ENCODE assay signal across 12 mouse cellular contexts in genomic region chr11:100398517-100398916, GRCm38 (mm10). TPM values are rescaled to one million over a fixed set of nuclear protein-coding genes. Genes with fewer than 3 reads are reported as not detected.
DNase-seq lines count a peak whose midpoint lies in the region; ATAC-seq lines count a peak whose summit lies in the region.
"Had no signal": no experiment of that assay in that cellular context is flagged by ENCODE, and none has a peak within 500 bp of the region (broad histone marks: within the 10 kb centered on the region; RNA-seq: fewer than 3 reads in every experiment).

No protein-coding gene starts in this region.

- no peak for ATAC-seq in forebrain, embryonic 12.5 days (ENCODE audit: low FRiP score)
- ATAC-seq in forebrain, embryonic 11.5 days (replicated peaks; ENCODE audit: low FRiP score), result no peak
- ATAC-seq in intestine, embryonic 14.5 days (replicated peaks; ENCODE audit: low FRiP score, low TSS enrichment, low read depth), result no peak
- no peak for ATAC-seq in intestine, embryonic 15.5 days
- ATAC-seq in midbrain, embryonic 16.5 days, result no peak
- no peak for ATAC-seq in midbrain, embryonic 13.5 days
- ATAC-seq in stomach, embryonic 14.5 days (ENCODE audit: insufficient number of reproducible peaks, insufficient read depth, low FRiP score, low read depth), result no peak

- peaks cover 36% of the 10 kb centered on the region for H3K4me1 ChIP-seq in forebrain, embryonic 12.5 days
- peaks cover 3% of the 10 kb centered on the region; the same call in 1 of the 2 replicates for H3K4me1 ChIP-seq in forebrain, embryonic 11.5 days (replicated peaks; ENCODE audit: control insufficient read depth, insufficient read depth, low read length)
- peaks cover 45% of the 10 kb centered on the region for H3K4me1 ChIP-seq in intestine, embryonic 14.5 days (replicated peaks; ENCODE audit: control insufficient read depth, insufficient read depth, low read length)
- peaks cover 69% of the 10 kb centered on the region for H3K4me1 ChIP-seq in intestine, embryonic 15.5 days (replicated peaks)
- H3K4me1 ChIP-seq in midbrain, embryonic 16.5 days (ENCODE audit: control insufficient read depth, insufficient read depth, low read length), result peaks cover 20% of the 10 kb centered on the region
- H3K4me1 ChIP-seq in midbrain, embryonic 13.5 days (replicated peaks), result peaks cover 27% of the 10 kb centered on the region
- peaks cover 50% of the 10 kb centered on the region for H3K4me1 ChIP-seq in stomach, embryonic 14.5 days (ENCODE audit: control insufficient read depth, insufficient read depth, low read length)

- WGBS in forebrain, embryonic 12.5 days, result 94% methylated on average over 7 of the region's 7 CpGs
- 93% methylated on average over 7 of the region's 7 CpGs for WGBS in forebrain, embryonic 11.5 days
- 92% methylated on average over 7 of the region's 7 CpGs for WGBS in intestine, embryonic 14.5 days
- 88% methylated on average over 7 of the region's 7 CpGs for WGBS in intestine, embryonic 15.5 days
- WGBS in midbrain, embryonic 16.5 days, result 95% methylated on average over 7 of the region's 7 CpGs
- 94% methylated on average over 7 of the region's 7 CpGs for WGBS in midbrain, embryonic 13.5 days
- WGBS in stomach, embryonic 14.5 days, result 91% methylated on average over 7 of the region's 7 CpGs

- no peak overlapping the region for H3K4me3 ChIP-seq in forebrain, embryonic 12.5 days (replicated peaks)
- no peak overlapping the region for H3K4me3 ChIP-seq in forebrain, embryonic 11.5 days (ENCODE audit: low read depth, low read length)
- H3K4me3 ChIP-seq in intestine, embryonic 14.5 days (ENCODE audit: low read depth, low read length), result no peak overlapping the region
- no peak overlapping the region for H3K4me3 ChIP-seq in intestine, embryonic 15.5 days (replicated peaks)
- no peak overlapping the region for H3K4me3 ChIP-seq in midbrain, embryonic 16.5 days (ENCODE audit: low read depth, low read length)
- no peak overlapping the region for H3K4me3 ChIP-seq in midbrain, embryonic 13.5 days (replicated peaks)
- peak overlapping the region; percentile 76; the same call in 1 of the 2 replicates for H3K4me3 ChIP-seq in stomach, embryonic 14.5 days (ENCODE audit: low read depth, low read length)

- no peaks in the 10 kb centered on the region for H3K9me3 ChIP-seq in forebrain, embryonic 12.5 days
- H3K9me3 ChIP-seq in forebrain, embryonic 11.5 days (ENCODE audit: control insufficient read depth, low read length), result no peaks in the 10 kb centered on the region
- H3K9me3 ChIP-seq in intestine, embryonic 14.5 days (ENCODE audit: control insufficient read depth, low read length), result no peaks in the 10 kb centered on the region
- H3K9me3 ChIP-seq in intestine, embryonic 15.5 days, result no peaks in the 10 kb centered on the region
- H3K9me3 ChIP-seq in midbrain, embryonic 16.5 days (replicated peaks; ENCODE audit: control insufficient read depth, low read length, poor library complexity, severe bottlenecking), result no peaks in the 10 kb centered on the region
- H3K9me3 ChIP-seq in midbrain, embryonic 13.5 days, result no peaks in the 10 kb centered on the region
- no peaks in the 10 kb centered on the region for H3K9me3 ChIP-seq in stomach, embryonic 14.5 days (ENCODE audit: control insufficient read depth, low read depth, low read length)
- H3K9me3 ChIP-seq: G1E; liver, embryonic 15.5 days; midbrain, embryonic 10.5 days had no signal

- DNase-seq in forebrain, embryonic 11.5 days (ENCODE audit: low spot score), result no peak
- DNase-seq in intestine, embryonic 14.5 days (ENCODE audit: low spot score), result no peak
- no peak for DNase-seq in thymus, postnatal 10 days (ENCODE audit: low spot score in 2 of 2)
- DNase-seq: B cell, adult 2 months had no signal

- no peaks in the 10 kb centered on the region for H3K36me3 ChIP-seq in forebrain, embryonic 12.5 days (replicated peaks)
- H3K36me3 ChIP-seq in forebrain, embryonic 11.5 days (ENCODE audit: control insufficient read depth, insufficient read depth, low read length), result no peaks in the 10 kb centered on the region
- no peaks in the 10 kb centered on the region for H3K36me3 ChIP-seq in intestine, embryonic 14.5 days (ENCODE audit: control insufficient read depth, insufficient read depth, low read length)
- H3K36me3 ChIP-seq in intestine, embryonic 15.5 days, result no peaks in the 10 kb centered on the region
- no peaks in the 10 kb centered on the region for H3K36me3 ChIP-seq in midbrain, embryonic 16.5 days (ENCODE audit: control insufficient read depth, insufficient read depth, low read length)
- no peaks in the 10 kb centered on the region for H3K36me3 ChIP-seq in midbrain, embryonic 13.5 days
- H3K36me3 ChIP-seq in stomach, embryonic 14.5 days (ENCODE audit: control insufficient read depth, insufficient read depth, low read length), result no peaks in the 10 kb centered on the region
- H3K36me3 ChIP-seq: G1E; liver, embryonic 15.5 days; midbrain, embryonic 10.5 days had no signal

- H3K4me2 ChIP-seq in forebrain, embryonic 12.5 days, result peak overlapping the region; percentile 63; the same call in 1 of the 2 replicates
- H3K4me2 ChIP-seq in forebrain, embryonic 11.5 days (ENCODE audit: low read depth, low read length, severe bottlenecking), result no peak overlapping the region
- H3K4me2 ChIP-seq in intestine, embryonic 14.5 days (ENCODE audit: low read length), result no peak overlapping the region; the same call in 1 of the 2 replicates
- H3K4me2 ChIP-seq in intestine, embryonic 15.5 days (replicated peaks), result no peak overlapping the region
- H3K4me2 ChIP-seq in midbrain, embryonic 16.5 days (ENCODE audit: low read length), result peak overlapping the region; percentile 66; the same call in 1 of the 2 replicates
- H3K4me2 ChIP-seq in midbrain, embryonic 13.5 days (replicated peaks), result no peak overlapping the region
- peak overlapping the region; percentile 35; the same call in 1 of the 2 replicates for H3K4me2 ChIP-seq in stomach, embryonic 14.5 days (replicated peaks; ENCODE audit: low read depth, low read length)

- H3K27ac ChIP-seq in forebrain, embryonic 12.5 days, result no peak overlapping the region
- no peak overlapping the region for H3K27ac ChIP-seq in forebrain, embryonic 11.5 days (ENCODE audit: low read depth, low read length)
- H3K27ac ChIP-seq in intestine, embryonic 14.5 days (ENCODE audit: low read depth), result peak overlapping the region; percentile 5; the same call in 1 of the 2 replicates
- H3K27ac ChIP-seq in intestine, embryonic 15.5 days, result no peak overlapping the region
- no peak overlapping the region for H3K27ac ChIP-seq in midbrain, embryonic 16.5 days (ENCODE audit: low read length)
- H3K27ac ChIP-seq in midbrain, embryonic 13.5 days, result no peak overlapping the region
- peak overlapping the region; percentile 3; the same call in 1 of the 2 replicates for H3K27ac ChIP-seq in stomach, embryonic 14.5 days (ENCODE audit: low read length)
- H3K27ac ChIP-seq: liver, embryonic 15.5 days; midbrain, embryonic 10.5 days had no signal

- no peak overlapping the region for H3K9ac ChIP-seq in forebrain, embryonic 12.5 days
- H3K9ac ChIP-seq in forebrain, embryonic 11.5 days (ENCODE audit: low read length), result no peak overlapping the region
- H3K9ac ChIP-seq in intestine, embryonic 14.5 days (ENCODE audit: low read length), result no peak overlapping the region
- H3K9ac ChIP-seq in intestine, embryonic 15.5 days, result no peak overlapping the region
- H3K9ac ChIP-seq in midbrain, embryonic 16.5 days (ENCODE audit: low read depth, low read length), result no peak overlapping the region
- no peak overlapping the region for H3K9ac ChIP-seq in midbrain, embryonic 13.5 days (replicated peaks)
- H3K9ac ChIP-seq in stomach, embryonic 14.5 days (replicated peaks; ENCODE audit: low read depth, low read length), result no peak overlapping the region
- H3K9ac ChIP-seq: liver, embryonic 15.5 days had no signal

- peaks cover 44% of the 10 kb centered on the region for H3K27me3 ChIP-seq in forebrain, embryonic 12.5 days
- H3K27me3 ChIP-seq in forebrain, embryonic 11.5 days (ENCODE audit: control insufficient read depth, insufficient read depth, low read length), result peaks cover 19% of the 10 kb centered on the region
- H3K27me3 ChIP-seq in intestine, embryonic 14.5 days (replicated peaks; ENCODE audit: control insufficient read depth, insufficient read depth, low read length), result no peaks in the 10 kb centered on the region
- no peaks in the 10 kb centered on the region for H3K27me3 ChIP-seq in intestine, embryonic 15.5 days (replicated peaks)
- no peaks in the 10 kb centered on the region for H3K27me3 ChIP-seq in midbrain, embryonic 16.5 days (ENCODE audit: control insufficient read depth, insufficient read depth, low read depth, low read length)
- peaks cover 21% of the 10 kb centered on the region for H3K27me3 ChIP-seq in midbrain, embryonic 13.5 days
- H3K27me3 ChIP-seq in stomach, embryonic 14.5 days (ENCODE audit: control insufficient read depth, insufficient read depth, low read length), result no peaks in the 10 kb centered on the region

RNA-seq across cellular contexts. Expression of gene Jup, which starts 1.0 kb away (rescaled TPM):
- 37.6 and 40.5 TPM in 2 replicates for polyA plus RNA-seq in forebrain, embryonic 12.5 days (2016; fragmentation: Nextera tagmentation; extraction: Ambion mirVana)
- 33.3 and 35.5 TPM in 2 replicates for polyA plus RNA-seq in forebrain, embryonic 11.5 days (2014; fragmentation: Nextera tagmentation; extraction: Ambion mirVana)
- polyA plus RNA-seq in intestine, embryonic 14.5 days (2014; fragmentation: Nextera tagmentation; extraction: Ambion mirVana), result 93.4 and 106 TPM in 2 replicates
- 133 and 139 TPM in 2 replicates for polyA plus RNA-seq in intestine, embryonic 15.5 days (2015; fragmentation: Nextera tagmentation; extraction: Ambion mirVana)
- polyA plus RNA-seq in midbrain, embryonic 16.5 days (2015; fragmentation: Nextera tagmentation; extraction: Ambion mirVana), result 99.7 and 109 TPM in 2 replicates
- 69.2 and 70.5 TPM in 2 replicates for polyA plus RNA-seq in midbrain, embryonic 13.5 days (2015; fragmentation: Nextera tagmentation; extraction: Ambion mirVana)
- 131 and 139 TPM in 2 replicates for polyA plus RNA-seq in stomach, embryonic 14.5 days (2014; fragmentation: Nextera tagmentation; extraction: Ambion mirVana)
- polyA plus RNA-seq: G1E had no signal

RNA-seq across cellular contexts. Expression of gene P3h4, which starts 16.1 kb away (rescaled TPM):
- polyA plus RNA-seq in forebrain, embryonic 12.5 days (2016; fragmentation: Nextera tagmentation; extraction: Ambion mirVana), result 15.9 and 18.9 TPM in 2 replicates
- polyA plus RNA-seq in forebrain, embryonic 11.5 days (2014; fragmentation: Nextera tagmentation; extraction: Ambion mirVana), result 17.8 and 18.9 TPM in 2 replicates
- polyA plus RNA-seq in intestine, embryonic 14.5 days (2014; fragmentation: Nextera tagmentation; extraction: Ambion mirVana), result 54.8 and 55.3 TPM in 2 replicates
- polyA plus RNA-seq in intestine, embryonic 15.5 days (2015; fragmentation: Nextera tagmentation; extraction: Ambion mirVana), result 44.1 and 45.4 TPM in 2 replicates
- 20.7 and 20.8 TPM in 2 replicates for polyA plus RNA-seq in midbrain, embryonic 16.5 days (2015; fragmentation: Nextera tagmentation; extraction: Ambion mirVana)
- 13.7 and 16.8 TPM in 2 replicates for polyA plus RNA-seq in midbrain, embryonic 13.5 days (2015; fragmentation: Nextera tagmentation; extraction: Ambion mirVana)
- polyA plus RNA-seq in stomach, embryonic 14.5 days (2014; fragmentation: Nextera tagmentation; extraction: Ambion mirVana), result 68.0 and 68.9 TPM in 2 replicates
- polyA plus RNA-seq: G1E had no signal

RNA-seq across cellular contexts. Expression of gene Fkbp10, which starts 17.0 kb away (rescaled TPM):
- 27.0 and 32.1 TPM in 2 replicates for polyA plus RNA-seq in forebrain, embryonic 12.5 days (2016; fragmentation: Nextera tagmentation; extraction: Ambion mirVana)
- polyA plus RNA-seq in forebrain, embryonic 11.5 days (2014; fragmentation: Nextera tagmentation; extraction: Ambion mirVana), result 36.6 and 41.2 TPM in 2 replicates
- polyA plus RNA-seq in intestine, embryonic 14.5 days (2014; fragmentation: Nextera tagmentation; extraction: Ambion mirVana), result 86.2 and 89.7 TPM in 2 replicates
- 84.2 and 86.6 TPM in 2 replicates for polyA plus RNA-seq in intestine, embryonic 15.5 days (2015; fragmentation: Nextera tagmentation; extraction: Ambion mirVana)
- 19.3 and 19.6 TPM in 2 replicates for polyA plus RNA-seq in midbrain, embryonic 16.5 days (2015; fragmentation: Nextera tagmentation; extraction: Ambion mirVana)
- polyA plus RNA-seq in midbrain, embryonic 13.5 days (2015; fragmentation: Nextera tagmentation; extraction: Ambion mirVana), result 16.4 and 19.9 TPM in 2 replicates
- polyA plus RNA-seq in stomach, embryonic 14.5 days (2014; fragmentation: Nextera tagmentation; extraction: Ambion mirVana), result 106 and 108 TPM in 2 replicates
- polyA plus RNA-seq: G1E had no signal

RNA-seq across cellular contexts. Expression of gene Hap1, which starts 42.6 kb away (rescaled TPM):
- 96.3 and 116 TPM in 2 replicates for polyA plus RNA-seq in forebrain, embryonic 12.5 days (2016; fragmentation: Nextera tagmentation; extraction: Ambion mirVana)
- 39.0 and 46.1 TPM in 2 replicates for polyA plus RNA-seq in forebrain, embryonic 11.5 days (2014; fragmentation: Nextera tagmentation; extraction: Ambion mirVana)
- polyA plus RNA-seq in intestine, embryonic 14.5 days (2014; fragmentation: Nextera tagmentation; extraction: Ambion mirVana), result 10.2 and 11.1 TPM in 2 replicates
- polyA plus RNA-seq in intestine, embryonic 15.5 days (2015; fragmentation: Nextera tagmentation; extraction: Ambion mirVana), result 13.9 and 15.5 TPM in 2 replicates
- polyA plus RNA-seq in midbrain, embryonic 16.5 days (2015; fragmentation: Nextera tagmentation; extraction: Ambion mirVana), result 417 and 440 TPM in 2 replicates
- polyA plus RNA-seq in midbrain, embryonic 13.5 days (2015; fragmentation: Nextera tagmentation; extraction: Ambion mirVana), result 137 and 168 TPM in 2 replicates
- polyA plus RNA-seq in stomach, embryonic 14.5 days (2014; fragmentation: Nextera tagmentation; extraction: Ambion mirVana), result 10.8 and 12.3 TPM in 2 replicates
- polyA plus RNA-seq: G1E had no signal

RNA-seq across cellular contexts. Expression of gene Nt5c3b, which starts 43.1 kb away (rescaled TPM):
- polyA plus RNA-seq in forebrain, embryonic 12.5 days (2016; fragmentation: Nextera tagmentation; extraction: Ambion mirVana), result 106 and 111 TPM in 2 replicates
- 104 and 115 TPM in 2 replicates for polyA plus RNA-seq in forebrain, embryonic 11.5 days (2014; fragmentation: Nextera tagmentation; extraction: Ambion mirVana)
- polyA plus RNA-seq in intestine, embryonic 14.5 days (2014; fragmentation: Nextera tagmentation; extraction: Ambion mirVana), result 117 and 126 TPM in 2 replicates
- 94.2 and 100 TPM in 2 replicates for polyA plus RNA-seq in intestine, embryonic 15.5 days (2015; fragmentation: Nextera tagmentation; extraction: Ambion mirVana)
- 109 and 122 TPM in 2 replicates for polyA plus RNA-seq in midbrain, embryonic 16.5 days (2015; fragmentation: Nextera tagmentation; extraction: Ambion mirVana)
- 99.3 and 101 TPM in 2 replicates for polyA plus RNA-seq in midbrain, embryonic 13.5 days (2015; fragmentation: Nextera tagmentation; extraction: Ambion mirVana)
- 121 and 126 TPM in 2 replicates for polyA plus RNA-seq in stomach, embryonic 14.5 days (2014; fragmentation: Nextera tagmentation; extraction: Ambion mirVana)

Comparison
In these comparisons a context has a peak if more than half of its experiments do, and no peak if none do; other contexts are left out.
1. H3K27ac ChIP-seq: peak in intestine, embryonic 14.5 days (single experiment) and stomach, embryonic 14.5 days (single experiment); none in forebrain, embryonic 12.5 days (single experiment), forebrain, embryonic 11.5 days (single experiment), intestine, embryonic 15.5 days (single experiment), midbrain, embryonic 16.5 days (single experiment) and midbrain, embryonic 13.5 days (single experiment).
2. H3K4me2 ChIP-seq: peak in forebrain, embryonic 12.5 days (single experiment), midbrain, embryonic 16.5 days (single experiment) and stomach, embryonic 14.5 days (single experiment); none in forebrain, embryonic 11.5 days (single experiment), intestine, embryonic 14.5 days (single experiment), intestine, embryonic 15.5 days (single experiment) and midbrain, embryonic 13.5 days (single experiment).